Mouse (Mus musculus) mouse embryonic stem cell (cell line): ENCODE data around the gene Utp14a.
"Not testable (repeated sequence)": the region's sequence is repeated elsewhere in the genome, so short reads cannot be mapped to it uniquely, and the experiment has no call there.

Experiments used
- in situ Hi-C, 2 experiments: fragments of 300-500 bp; cut with MboI; formaldehyde crosslinking; loops; 1 replicate in 1 of 2; 3 replicates in 1 of 2; pipeline ENCODE4 v1.14.3; 2019 to 2020; ENCODE audit warnings: low sequenced_read_pairs in 2 of 2, low pct_unique_long_range_greater_than_20kb in 1 of 2, mixed read lengths in 1 of 2; ENCODE audit not compliant: unreplicated experiment in 1 of 2

The Utp14a gene

DNA sequence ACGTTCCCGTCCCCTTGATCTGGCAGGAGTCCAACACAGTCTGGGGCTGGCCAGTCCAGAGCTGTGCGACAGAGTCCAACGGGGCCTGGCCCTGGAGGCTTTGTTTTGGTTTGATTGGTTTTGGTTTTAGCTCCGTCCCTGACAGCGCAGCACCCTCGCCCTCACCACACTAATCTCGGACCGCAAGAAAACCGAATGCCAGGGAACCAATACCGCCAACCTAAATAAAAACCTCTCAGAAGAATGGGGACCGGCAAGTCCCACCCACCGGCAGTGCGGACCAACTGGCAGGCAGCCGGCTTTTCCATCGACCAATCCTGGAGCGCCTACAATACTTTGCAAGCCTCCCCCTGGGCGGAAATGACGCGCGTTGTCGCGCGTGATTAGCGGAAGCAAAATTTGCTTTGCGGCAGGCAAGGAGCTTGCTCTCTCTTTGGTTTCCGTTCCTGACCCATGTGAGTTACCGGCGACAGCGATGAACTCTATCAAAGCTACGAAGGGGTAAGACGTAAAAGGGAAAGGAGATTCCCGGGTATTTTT, at the start of gene Utp14a:
TSS of gene Utp14a (plus strand) at position 395 of the 540 bp plus-strand sequence.
- in situ Hi-C loops, result no loop called here

DNA sequence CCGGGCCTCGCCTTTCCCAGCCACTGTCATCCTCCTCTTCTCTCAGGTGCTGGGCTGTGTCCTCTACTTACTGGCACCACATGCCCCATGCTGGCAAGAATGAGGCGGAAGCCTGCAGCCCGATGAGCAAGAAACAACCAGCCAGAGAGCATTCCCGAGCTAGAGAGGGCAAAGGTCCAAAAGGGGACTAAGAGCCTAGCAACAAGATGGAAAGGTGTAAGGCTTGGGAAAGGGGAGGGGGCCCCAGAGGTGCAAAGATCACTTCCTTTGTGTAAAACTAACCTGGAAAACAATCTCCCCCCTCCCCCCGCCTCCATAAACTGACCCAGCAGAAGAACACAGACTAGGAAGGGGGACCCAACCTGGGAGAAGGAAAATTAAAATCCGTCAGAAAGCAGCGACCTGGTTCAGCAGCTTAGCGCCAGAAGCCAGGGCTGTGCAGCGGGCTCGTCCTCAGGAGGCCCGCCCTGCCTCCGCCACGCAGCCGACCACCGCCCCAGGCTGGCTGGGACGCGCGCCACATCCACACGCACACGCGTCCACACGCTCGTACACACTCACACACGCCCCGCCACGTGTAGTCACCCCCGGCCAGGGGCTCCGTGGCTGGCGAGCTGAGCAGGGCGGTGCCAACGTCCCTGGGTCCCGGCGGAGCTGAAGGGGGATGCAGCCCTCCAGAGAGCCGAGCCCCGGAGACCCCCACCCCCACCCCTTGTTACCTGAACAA, 48.7 kb upstream of the Utp14a start:
- in situ Hi-C loops, result no loop called here

DNA sequence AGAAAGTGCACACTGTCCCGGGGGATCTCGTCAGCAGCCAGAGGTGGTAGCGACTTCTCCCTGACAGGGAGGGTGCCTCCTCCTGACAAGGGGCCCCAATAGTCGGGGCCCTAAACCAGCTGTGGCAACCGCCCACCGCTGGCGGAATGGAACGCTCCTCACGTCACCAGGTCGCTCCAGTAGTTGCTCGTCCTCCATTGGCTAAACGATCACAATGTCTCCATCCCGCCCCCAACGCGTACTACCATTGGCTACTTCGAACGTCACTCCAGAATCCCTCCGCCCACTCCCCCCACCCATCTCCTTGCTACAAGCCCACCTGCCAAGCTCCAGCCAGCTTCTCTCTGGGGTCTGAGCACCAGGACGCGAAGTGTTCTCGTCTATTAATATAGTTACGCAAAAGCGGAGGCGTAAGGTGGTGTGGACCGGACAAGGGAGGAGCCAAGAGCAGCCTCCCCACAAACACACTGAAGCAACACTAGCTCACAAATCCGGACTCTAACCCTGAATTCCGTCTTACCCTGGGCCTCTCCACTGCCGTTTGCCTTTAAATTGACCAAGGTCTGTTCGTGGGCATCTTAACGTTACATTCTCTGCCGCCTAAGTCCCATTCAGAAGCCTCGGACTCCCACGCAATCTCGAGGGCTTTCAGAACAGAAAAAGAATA, 48.0 kb upstream of the Utp14a start, which contains the start of gene Zdhhc9:
TSS of gene Zdhhc9 (minus strand) at position 360 of the 667 bp plus-strand sequence.
- in situ Hi-C loops, result no loop called here

DNA sequence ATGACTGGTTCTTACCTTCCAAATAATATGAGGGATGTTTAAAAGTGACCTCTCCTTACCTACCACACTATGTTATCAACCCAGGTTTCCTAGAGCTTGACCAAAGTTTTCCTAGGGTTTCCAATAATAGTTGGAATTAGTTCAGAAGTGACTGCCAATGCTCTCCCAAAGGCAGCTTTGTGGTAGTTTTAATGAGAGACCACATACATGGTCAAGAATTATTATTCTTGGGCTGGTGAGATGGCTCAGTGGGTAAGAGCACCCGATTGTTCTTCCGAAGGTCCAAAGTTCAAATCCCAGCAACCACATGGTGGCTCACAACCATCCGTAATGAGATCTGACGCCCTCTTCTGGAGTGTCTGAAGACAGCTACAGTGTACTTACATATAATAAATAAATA, 46.9 kb upstream of the Utp14a start:
- in situ Hi-C loops, result not testable (repeated sequence)

DNA sequence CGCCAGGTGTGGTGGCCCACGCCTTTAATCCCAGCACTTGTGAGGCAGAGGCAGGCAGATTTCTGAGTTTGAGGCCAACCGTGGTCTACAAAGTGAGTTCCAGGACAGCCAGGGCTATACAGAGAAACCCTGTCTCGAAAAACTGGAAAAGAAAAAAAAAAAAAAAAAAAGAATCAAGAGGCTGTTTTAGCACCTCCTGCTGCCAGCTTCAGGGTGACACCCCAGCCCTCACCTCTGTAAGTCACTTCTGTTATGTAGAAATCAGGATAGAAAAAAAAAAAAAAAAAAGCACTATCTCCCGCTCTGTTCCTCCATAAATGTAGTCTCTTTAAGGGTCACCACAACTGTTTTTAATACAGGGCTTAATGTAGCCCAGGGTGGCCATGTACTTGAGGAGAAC, 37.2 kb upstream of the Utp14a start:
- in situ Hi-C loops, result no loop called here

- in situ Hi-C loops, result no loop called here
Measured at GRCm38 (mm10) chrX:48222706-48223105, 34.0 kb upstream of the Utp14a start.

GRCm38 (mm10) chrX:48226225-48226624, 30.4 kb upstream of the Utp14a start:
- in situ Hi-C loops, result no loop called here

DNA sequence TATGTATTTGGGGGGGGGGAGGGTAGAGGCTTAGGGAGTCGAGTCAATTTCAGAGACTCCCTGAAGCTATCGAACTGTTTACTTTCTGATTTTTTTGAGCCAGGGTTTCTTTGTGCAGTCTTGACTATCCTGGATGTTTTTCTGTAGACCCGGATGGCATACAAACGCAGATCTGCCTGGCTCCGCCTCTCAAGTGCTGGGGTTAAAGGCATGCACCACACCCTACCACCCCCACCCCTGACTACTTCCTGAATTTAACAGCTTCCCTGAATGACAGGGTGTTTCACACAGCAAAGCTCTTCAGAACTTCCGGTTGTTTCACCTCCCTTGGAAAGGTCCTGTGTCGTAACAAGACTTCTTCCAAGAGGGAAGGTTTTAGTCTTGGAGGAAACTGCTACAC, 22.2 kb upstream of the Utp14a start:
- in situ Hi-C loops, result no loop called here

- in situ Hi-C loops, result no loop called here
Measured at GRCm38 (mm10) chrX:48255830-48256428, 733 bp upstream of the Utp14a start.

DNA sequence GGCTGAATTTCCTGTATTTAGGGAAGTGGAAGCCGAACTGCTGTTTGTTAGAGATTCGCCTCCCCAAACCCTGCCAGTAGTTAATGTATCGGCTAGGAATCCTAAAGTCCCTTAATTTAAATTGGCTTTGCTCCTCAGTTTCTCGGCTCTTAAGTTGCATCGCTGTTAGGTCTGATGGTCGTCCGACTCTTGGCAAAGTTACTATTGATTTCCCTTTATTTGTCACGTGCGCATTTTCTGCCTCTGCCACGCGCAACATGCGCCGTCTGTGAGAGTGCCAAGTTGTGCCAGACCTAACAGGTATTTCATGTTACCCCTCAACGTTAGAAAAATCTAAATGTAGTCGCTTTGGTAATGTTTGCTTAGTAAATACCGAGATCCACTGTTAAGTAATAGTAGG, 349 bp downstream of the Utp14a start:
- in situ Hi-C loops, result no loop called here

- in situ Hi-C loops, result no loop called here
Measured at GRCm38 (mm10) chrX:48271671-48272070, 15.0 kb downstream of the Utp14a start.

DNA sequence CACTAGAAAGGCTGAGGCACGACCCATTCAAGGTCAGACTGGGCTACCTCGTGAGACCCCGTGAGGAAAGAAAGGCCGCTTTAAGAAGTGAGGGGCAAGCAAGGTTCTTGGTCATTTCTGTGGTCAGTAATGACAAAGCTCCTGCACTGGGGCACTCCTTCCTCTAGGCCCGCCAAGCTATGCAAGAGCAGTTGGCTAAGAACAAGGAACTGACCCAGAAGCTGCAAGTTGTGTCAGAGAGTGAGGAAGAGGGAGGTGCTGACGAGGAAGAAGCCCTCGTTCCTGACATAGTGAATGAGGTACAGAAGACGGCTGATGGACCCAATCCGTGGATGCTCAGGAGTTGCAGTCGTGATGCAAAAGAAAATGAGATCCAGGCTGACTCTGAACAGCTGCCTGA, 18.0 kb downstream of the Utp14a start:
- in situ Hi-C loops, result no loop called here

DNA sequence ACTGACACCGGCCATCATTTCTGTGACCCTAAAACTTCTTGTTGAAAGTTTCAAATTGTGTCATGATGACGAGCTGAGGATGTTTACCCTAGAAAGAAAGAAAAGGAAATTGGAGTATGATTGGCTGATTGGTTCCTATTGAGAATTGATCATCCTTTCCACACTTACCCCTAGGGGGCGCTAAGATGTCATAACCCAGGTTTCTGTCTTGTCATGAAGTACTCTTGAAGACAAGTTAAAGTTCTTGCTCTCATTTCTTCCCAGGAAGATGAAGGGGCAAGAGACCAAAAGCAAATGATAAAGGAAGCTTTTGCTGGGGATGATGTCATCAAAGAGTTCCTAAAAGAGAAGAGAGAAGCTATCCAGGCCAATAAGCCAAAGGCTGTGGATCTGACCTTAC, 21.4 kb downstream of the Utp14a start:
- in situ Hi-C loops, result no loop called here

DNA sequence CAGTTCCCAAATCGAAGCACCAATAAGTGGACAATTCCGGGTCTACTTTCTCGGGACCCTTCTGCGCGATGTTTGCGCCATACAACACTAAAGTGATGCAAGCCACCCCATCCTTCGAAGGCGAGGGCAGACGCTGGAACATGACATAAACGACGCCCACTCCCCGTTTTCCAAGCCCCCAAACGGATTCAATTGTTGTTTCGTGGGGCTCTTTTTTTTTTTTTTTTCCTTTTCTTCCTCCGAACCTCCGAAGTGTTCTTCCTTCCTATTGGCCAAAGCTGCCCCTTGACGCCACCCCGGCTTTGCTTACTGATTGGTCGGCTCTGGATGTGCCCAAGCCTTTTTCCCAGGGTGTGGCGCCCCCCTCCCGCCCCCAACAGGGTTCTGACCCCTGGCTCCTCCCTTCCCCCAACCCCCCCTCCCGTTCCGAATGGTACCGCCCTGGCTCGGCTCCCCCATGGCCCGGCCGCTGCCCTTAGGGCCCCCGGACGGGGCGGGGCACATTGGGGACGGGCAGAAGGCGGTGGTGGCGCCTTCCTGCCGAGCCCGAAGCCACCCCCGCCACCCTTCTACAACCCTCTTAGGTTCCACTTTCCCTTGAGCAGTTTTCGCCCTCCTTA, 27.8 kb downstream of the Utp14a start:
- in situ Hi-C loops, result loop anchor here in 1 of 2 experiments (10.0 kb wide), 1 partner anchor 60 kb away; the partner anchor contains the start of gene Bcorl1

DNA sequence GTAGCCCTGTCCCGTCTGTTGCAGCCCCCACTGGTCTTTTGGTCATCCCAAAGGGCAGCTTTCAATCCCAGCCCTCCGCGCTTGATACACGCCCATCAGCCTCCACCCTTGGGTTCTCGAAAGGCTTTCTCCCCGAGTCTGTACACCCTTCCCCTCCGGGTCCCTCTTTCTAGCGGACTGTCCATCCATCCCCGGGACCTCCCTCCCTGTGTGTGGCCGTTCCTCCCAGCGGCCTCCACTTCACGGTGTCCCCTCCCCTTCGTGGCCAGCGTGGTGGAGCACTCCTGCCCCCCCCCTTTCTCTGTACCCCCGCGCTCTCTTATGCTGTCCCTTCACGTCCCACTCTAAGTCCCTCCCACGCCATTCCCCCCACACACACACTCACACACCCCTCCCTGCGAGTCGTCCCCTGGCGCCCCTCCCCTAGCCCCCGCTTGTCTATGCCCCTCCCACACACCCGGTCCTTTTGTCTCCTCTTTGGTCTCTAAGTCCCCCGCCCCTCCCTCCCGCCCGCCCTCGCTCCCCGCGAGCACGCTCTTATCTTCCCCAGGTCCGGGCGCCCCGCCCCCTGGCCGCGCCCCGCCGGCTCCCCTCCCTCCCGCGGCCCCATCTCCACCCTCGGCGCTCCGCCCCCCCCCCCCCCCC, 28.5 kb downstream of the Utp14a start:
- in situ Hi-C loops, result loop anchor here in 1 of 2 experiments (10.0 kb wide), 1 partner anchor 60 kb away; the partner anchor contains the start of gene Bcorl1

DNA sequence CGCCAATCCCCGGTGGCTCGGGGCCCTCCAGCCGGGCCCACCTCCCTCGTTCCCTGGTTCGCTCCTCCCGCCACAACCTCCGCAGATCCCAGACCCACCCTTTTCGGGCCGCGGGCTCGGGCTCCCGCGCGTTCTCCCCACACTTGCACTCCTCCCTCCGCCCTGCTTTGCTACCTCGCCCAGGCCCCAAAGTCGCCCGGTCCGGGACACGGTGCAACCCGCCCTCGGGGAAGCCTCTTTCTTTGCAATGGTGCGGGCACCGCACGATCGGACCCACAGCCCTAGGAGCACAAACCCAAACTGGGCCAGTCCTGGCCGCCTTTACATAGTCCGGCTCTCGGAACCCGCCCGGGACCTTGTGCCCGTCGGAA, 29.0 kb downstream of the Utp14a start:
- in situ Hi-C loops, result loop anchor here in 1 of 2 experiments (10.0 kb wide), 1 partner anchor 59 kb away; the partner anchor contains the start of gene Bcorl1

DNA sequence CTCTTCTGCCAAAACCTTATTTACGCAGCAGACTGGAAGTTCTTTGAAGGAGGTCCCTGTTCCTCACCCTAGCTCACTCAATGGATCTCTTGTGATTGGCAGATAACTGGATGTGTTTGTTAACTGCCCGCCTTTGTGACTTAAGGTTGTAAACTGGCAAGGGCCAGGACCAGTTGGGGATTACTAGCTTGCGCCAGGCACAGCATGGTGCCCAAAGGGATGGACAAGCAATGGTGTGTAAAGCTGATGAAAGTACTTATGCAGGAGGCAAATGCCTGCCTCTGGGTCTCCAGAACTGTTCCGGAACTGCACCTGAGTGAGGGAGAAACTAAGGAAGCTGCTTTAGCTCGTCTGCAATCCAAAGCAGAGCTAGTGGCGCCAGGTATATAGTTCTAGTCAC, 29.8 kb downstream of the Utp14a start:
- in situ Hi-C loops, result loop anchor here in 1 of 2 experiments (10.0 kb wide), 1 partner anchor 58 kb away; the partner anchor contains the start of gene Bcorl1

- in situ Hi-C loops, result loop anchor here in 1 of 2 experiments (10.0 kb wide), 1 partner anchor 57 kb away; the partner anchor contains the start of gene Bcorl1
Measured at GRCm38 (mm10) chrX:48288008-48288407, 31.3 kb downstream of the Utp14a start.
